Mouse (Mus musculus): ENCODE measurements at regions not wholly inside any gene's neighbourhood (a gene's known extent, or its start where the extent isn't known, plus 50 kb on each side); places are given as distances from the start of the nearest gene placed in this dataset.
A peak's percentile ranks its signal among the peaks of the same experiment; 100 is the strongest.

- peak; percentile 32 for DNase-seq (ENCODE audit: low spot score)
Measured at GRCm38 (mm10) chr17:14540269-14540975, 153.6 kb downstream of the Thbs2 start.

- no peak for DNase-seq (ENCODE audit: low spot score)
Measured at GRCm38 (mm10) chr17:14539651-14540050, 154.4 kb downstream of the Thbs2 start.

- no peak for DNase-seq (ENCODE audit: low spot score)
Measured at GRCm38 (mm10) chr17:14539191-14539590, 154.8 kb downstream of the Thbs2 start.

GRCm38 (mm10) chr17:14538527-14538926 is 155.5 kb downstream of the Thbs2 start:
- no peak for DNase-seq (ENCODE audit: low spot score)

GRCm38 (mm10) chr17:14532979-14533314 is 161.1 kb downstream of the Thbs2 start:
- no peak for DNase-seq (ENCODE audit: low spot score)

- DNase-seq (ENCODE audit: low spot score): no peak
Measured at GRCm38 (mm10) chr17:14532298-14532978, 161.6 kb downstream of the Thbs2 start.

- DNase-seq (ENCODE audit: low spot score): no peak
Measured at GRCm38 (mm10) chr17:14531796-14532195, 162.2 kb downstream of the Thbs2 start.

- no peak for DNase-seq (ENCODE audit: low spot score)
Measured at GRCm38 (mm10) chr17:14527691-14528090, 166.3 kb downstream of the Thbs2 start.

- no peak for DNase-seq (ENCODE audit: low spot score)
Measured at GRCm38 (mm10) chr17:14525255-14525654, 168.8 kb downstream of the Thbs2 start.

- peak; percentile 92 for DNase-seq (ENCODE audit: low spot score)
Measured at GRCm38 (mm10) chr17:14524426-14525236, 169.4 kb downstream of the Thbs2 start.

GRCm38 (mm10) chr17:14522011-14522410 is 172.0 kb downstream of the Thbs2 start:
- DNase-seq (ENCODE audit: low spot score): no peak

GRCm38 (mm10) chr17:14520565-14520964 is 173.5 kb downstream of the Thbs2 start:
- DNase-seq (ENCODE audit: low spot score): peak; percentile 68

- DNase-seq (ENCODE audit: low spot score): no peak
Measured at GRCm38 (mm10) chr17:14519367-14519766, 174.7 kb downstream of the Thbs2 start.

- no peak for DNase-seq (ENCODE audit: low spot score)
Measured at GRCm38 (mm10) chr17:14518216-14518615, 175.8 kb downstream of the Thbs2 start.

GRCm38 (mm10) chr17:14517368-14517767 is 176.7 kb downstream of the Thbs2 start:
- DNase-seq (ENCODE audit: low spot score): no peak

- DNase-seq (ENCODE audit: low spot score): peak; percentile 47
Measured at GRCm38 (mm10) chr17:14516097-14516496, 177.9 kb downstream of the Thbs2 start.

GRCm38 (mm10) chr17:14513454-14513853 is 180.6 kb downstream of the Thbs2 start:
- DNase-seq (ENCODE audit: low spot score): no peak

GRCm38 (mm10) chr17:14510486-14510885 is 183.5 kb downstream of the Thbs2 start:
- DNase-seq (ENCODE audit: low spot score): no peak

- no peak for DNase-seq (ENCODE audit: low spot score)
Measured at GRCm38 (mm10) chr17:14507111-14507510, 186.9 kb downstream of the Thbs2 start.

- DNase-seq (ENCODE audit: low spot score): no peak
Measured at GRCm38 (mm10) chr17:14506123-14506522, 187.9 kb downstream of the Thbs2 start.

GRCm38 (mm10) chr17:14505415-14505814 is 188.6 kb downstream of the Thbs2 start:
- DNase-seq (ENCODE audit: low spot score): no peak

- no peak for DNase-seq (ENCODE audit: low spot score)
Measured at GRCm38 (mm10) chr17:14503670-14504069, 190.4 kb downstream of the Thbs2 start.

GRCm38 (mm10) chr17:14501341-14501740 is 192.7 kb downstream of the Thbs2 start:
- DNase-seq (ENCODE audit: low spot score): no peak
